Mouse (Mus musculus) liver (tissue): ENCODE data around the gene Supt3.

Experiments used
- DNase-seq: peaks from one replicate; pipeline ENCODE4 v3.0.0-alpha.2; 2020; ENCODE audit warnings: mixed read lengths

The Supt3 gene

DNA sequence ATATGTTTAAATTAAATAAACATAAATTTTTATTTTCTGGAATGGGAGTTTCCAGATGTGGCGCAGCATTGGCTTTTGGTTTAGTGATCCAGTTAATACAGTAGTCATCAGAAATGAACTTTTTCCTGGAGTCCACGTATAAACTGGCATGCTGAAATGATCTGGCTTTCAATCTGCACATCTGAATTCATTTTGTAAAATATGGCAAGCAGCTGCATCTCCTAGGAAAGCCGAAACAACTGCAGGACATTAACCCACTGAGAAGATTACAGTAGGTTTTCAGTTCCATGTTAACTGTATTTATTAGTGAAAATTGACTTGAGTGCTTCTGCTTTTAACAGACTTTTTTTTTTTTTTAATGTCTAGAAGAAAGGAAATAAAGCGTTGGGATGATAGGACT, 5.4 kb downstream of the Supt3 start:
- no peak for DNase-seq

DNA sequence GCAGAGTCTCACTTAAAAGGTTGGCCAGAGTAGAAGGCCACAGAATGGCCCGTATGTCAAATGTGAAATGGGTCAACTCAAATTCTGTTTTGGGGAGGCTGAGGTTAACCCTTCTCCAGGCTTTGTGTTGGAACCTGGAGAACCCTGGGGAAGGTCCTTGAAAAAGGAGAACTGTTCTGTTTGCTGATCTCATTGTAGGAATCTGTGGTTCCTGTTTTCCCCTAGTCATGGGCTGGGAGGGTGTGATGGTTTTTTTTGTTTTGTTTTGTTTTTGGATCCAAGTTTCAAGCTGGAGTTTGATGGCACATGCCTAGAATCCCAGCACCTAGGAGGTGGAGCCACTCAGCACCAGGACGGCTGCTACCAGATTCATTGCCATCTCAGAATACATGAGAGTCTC, 6.2 kb downstream of the Supt3 start:
- no peak for DNase-seq

DNA sequence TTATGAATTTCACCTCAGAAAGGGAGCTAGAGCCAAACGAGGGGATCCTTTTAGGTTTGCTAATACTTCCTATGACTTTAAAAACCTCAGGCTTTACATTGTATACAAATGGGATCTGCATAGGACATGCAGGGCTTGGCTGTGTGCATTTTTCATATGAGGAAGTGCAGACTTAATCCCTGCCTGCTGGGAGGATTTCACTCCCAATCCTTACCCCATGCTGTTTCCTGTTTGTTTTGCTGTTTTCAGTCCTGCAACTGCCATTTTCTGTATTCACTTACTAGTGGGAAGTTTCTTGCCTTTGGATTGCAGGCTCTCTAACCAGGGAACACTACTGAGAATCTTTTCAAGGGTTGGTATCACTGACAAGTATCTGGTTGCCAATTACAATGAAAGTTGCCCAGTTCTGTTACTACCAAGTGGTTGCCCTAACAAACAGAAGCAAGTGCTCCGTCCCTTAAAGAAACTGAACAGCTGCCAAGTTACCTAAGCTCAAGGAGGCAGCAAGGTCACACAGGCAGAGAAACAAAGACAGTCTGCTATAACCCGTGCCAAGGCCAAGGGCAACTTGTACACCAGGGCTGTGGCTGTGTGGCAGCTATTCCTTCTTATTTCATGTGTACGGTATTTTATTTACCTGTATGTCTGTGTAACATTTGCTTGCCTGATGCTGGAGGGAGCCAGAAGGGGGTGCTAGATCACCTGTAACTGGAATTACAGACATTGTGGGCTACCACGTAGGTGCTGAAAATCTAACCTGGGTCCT, 12.2 kb downstream of the Supt3 start:
- peak; percentile 21 for DNase-seq

DNA sequence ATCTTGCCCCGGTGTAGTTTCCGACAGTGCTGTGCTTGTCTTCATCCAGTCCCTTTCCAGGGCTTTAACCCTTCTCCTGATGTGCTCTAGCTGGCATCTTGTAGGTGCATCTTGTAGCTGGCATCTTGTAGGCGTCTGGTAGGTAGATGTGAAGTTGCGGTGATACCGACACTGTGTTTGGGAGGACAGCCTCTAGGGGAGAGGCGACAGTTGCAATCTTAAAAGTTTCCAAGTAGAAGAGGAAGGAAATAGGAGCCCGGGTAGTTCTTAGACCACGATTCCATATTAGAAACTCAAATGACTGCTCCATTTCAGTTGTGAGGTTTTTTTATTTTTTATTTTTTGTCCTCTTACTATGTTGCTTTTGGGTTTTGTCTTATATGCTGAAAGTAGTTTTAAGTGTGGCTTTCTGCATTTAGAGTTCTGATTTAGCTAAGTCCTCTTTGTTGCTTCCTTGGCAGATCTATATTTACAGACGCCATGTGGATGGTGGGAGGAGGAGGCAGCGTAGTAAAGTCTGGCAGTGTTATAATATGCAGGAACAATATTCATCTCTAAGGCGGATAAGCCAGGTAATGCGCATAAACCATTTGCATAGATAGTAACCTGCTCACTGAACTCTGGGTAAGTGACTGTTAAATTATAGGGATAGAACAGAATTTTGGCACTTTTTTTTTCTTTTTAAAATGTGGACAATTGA, 15.4 kb downstream of the Supt3 start:
- DNase-seq, result no peak

DNA sequence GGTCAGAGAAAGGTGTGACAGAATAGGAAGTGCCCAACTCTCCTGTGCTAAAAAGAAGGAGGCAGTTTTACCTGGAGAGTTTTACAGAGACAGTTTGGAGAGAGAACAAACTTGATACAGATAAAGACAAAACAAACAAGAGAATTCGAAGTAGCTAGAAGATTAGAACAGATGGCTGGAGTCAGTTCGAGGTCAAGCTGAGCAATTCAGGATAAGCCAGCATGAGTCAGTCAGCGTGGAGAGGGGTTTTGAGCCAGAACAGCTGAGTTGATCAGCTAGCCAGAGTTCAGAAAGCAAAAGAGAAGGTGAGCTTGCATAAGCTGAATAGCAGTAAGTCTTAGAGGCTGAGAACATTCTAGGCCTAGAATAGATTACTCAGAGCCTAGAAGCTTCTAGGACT, 20.4 kb downstream of the Supt3 start:
- DNase-seq, result no peak

DNA sequence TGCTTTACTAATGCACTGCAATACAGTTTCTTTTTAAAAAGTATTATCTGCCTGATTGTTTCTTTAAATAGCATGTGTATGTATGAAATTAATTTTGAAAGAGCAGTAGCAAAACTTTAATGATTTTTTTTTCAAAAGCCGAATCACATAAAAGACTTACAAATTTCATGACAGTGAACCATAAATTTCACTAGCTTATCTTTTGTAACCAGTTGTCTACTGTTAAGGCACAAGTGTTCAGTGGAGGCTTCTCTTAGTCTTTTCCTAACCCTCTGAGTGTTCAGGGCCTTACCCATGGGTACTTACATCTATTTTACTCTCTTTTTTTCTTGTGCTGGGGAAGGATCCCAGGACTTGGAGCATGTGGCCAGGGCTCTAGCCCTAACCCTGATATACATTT, 30.1 kb downstream of the Supt3 start:
- DNase-seq, result no peak

DNA sequence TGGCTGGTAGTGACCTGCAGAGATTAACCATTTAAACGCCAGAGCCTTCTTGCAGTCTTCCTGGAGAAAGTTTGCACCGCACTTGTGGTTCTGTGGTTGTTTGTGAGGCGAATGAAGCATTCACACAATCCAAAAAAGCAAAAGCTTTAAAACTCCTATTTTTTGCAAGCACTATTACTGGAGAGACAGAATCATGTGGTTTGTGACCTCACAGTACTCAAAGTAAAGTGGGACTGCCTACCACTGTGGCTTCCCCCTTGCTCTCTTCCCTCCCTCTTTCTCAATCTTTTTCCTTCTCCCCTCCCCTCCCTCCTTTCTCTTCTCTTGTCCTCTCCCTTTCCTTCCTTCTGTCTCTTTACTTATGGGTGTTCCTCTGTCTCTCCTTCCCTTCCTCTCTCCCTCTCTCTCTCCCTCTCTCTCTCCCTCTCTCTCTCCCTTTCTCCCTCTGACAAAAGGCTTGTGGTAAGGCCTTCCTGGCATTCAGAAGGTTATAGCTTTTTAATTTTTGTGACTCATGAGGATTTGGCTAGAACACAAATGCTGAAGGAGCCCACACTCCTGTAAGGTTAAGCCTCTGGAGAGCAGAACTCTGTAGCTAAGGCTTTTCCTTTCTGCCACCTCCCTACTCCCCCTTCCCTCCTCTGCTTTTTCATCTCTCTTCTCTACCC, 37.7 kb downstream of the Supt3 start, which contains the start of gene Runx2:
Gene Runx2, minus strand, starts transcription at position 290 of the 668 bp plus-strand sequence.
- DNase-seq, result no peak

DNA sequence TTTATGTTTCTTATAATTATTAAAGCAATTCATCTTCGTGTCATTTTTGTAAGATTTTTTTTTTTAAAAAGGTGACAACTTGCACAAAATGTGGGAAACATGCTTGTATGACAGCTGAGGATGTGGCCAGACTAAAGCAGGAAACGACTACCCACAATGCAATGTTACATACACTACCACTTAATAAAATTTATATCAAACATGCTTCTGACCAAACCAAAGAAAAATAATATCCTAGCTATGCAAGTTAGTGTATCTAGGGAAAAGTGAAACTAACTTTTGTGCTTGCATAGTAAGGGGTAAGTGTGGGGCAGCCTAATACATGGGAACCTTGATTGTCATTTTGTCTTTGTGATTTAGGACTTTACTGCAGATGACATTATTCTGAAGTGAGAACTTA, 41.9 kb downstream of the Supt3 start:
- DNase-seq, result no peak

DNA sequence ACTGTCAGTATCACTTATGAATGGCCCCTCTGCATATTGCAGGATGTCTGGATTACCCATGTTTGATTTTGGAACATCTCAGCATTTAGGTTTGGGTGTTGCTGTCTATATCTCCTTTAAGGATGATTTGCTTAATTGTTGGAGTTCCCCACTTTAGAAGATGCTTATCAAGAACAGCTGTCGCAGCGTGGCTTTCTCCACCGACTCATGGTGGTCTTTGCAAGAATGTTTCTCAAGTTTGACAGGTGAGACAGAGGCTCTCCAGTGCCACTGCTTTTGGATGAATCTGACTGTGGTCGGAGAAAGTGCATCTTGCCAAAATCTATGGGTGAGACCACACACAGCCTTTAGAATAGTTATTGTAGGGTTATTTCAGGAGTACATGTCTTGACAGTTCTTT, 42.9 kb downstream of the Supt3 start:
- DNase-seq, result no peak

DNA sequence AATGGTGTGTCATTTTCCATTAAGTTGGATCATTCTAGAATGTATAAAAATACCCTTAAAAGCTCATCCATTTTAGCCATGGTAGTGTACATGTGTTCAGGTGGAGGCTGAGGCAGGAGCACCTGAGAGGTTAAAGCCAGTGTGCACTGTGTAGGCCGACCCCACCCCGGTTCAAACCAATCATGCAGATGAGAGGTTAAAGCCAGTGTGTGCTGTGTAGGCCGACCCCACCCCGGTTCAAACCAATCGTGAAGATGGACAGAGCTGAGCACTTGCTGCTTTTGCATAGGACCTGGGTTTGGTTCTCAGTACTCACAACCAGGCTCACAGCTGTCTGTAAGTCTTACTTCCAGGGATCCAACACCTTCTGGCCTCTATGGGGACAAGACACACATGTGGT, 45.0 kb downstream of the Supt3 start:
- peak; percentile 22 for DNase-seq

DNA sequence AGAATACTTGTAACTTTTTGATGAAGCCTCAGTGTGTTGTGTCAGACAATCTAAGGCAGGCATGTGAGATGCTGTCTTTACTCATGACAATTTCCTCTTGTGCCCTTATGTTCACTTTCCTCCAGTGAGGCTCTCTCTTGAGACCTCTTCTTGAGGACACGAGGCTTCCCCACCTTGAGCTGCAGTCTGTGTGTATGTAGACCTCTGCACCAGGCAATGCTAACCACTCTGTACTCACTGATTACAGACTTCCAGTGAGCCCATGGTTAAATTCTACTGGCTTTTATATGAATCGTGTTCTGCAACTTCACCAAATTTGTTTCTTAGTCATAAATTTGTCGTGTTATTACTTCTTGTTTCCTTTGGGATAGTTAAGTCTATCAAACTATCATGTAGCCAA, 50.2 kb downstream of the Supt3 start:
- peak; percentile 33 for DNase-seq

DNA sequence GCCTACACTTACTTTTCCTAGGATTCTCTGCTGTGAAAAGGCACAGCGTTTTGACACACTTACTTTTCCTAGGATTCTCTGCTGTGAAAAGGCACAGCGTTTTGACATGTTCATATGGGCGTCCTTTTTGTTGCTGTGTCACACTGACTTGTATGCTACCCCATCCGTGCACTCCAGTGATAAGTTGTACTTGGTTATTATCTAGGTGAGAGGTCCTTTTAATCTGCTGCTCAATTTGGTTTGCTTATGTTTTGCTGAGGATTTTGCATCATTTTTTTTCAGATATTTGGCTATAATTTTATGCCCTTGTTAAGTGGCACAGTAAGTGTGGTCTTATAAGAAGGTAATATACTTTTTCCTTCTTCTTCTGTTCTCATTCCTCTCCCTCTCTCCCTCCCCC, 51.0 kb downstream of the Supt3 start:
- peak; percentile 64 for DNase-seq

DNA sequence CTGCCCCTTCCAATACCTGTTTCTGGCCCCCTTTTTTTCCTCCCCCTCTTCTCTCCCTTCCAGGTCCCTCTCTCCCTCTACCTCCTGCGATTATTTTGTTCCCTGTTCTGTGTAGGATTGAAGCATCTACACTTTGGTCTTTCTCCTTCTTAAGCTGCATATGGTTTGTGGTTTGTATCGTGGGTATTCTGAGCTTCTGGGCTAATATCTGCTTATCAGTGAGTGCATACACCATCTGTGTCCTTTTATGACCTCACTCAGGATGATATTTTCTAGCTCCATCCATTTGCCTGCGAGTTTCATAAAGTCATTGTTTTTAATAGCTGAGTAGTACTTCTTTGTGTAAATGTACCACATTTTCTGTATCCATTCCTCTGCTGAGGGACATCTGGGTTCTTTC, 52.6 kb downstream of the Supt3 start:
- no peak for DNase-seq

DNA sequence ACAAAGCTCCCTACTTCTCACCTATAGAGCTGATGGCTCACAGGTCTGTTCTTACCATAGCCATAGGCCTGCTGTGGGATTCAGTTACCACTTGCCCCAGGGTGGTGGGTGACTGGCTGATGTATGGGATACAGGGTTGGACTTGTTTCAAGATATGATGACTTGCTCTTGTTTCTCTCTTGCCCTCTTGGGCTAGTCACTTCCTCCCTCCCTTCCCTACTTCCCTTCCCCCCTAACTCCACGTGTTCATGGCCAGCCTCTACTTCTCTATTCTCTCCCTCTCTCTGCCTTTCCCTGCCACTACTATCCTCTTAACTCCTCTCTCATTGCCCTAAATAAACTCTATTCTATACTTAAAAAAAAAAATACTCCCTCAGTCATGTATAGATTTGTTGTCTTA, 54.2 kb downstream of the Supt3 start:
- DNase-seq, result no peak

DNA sequence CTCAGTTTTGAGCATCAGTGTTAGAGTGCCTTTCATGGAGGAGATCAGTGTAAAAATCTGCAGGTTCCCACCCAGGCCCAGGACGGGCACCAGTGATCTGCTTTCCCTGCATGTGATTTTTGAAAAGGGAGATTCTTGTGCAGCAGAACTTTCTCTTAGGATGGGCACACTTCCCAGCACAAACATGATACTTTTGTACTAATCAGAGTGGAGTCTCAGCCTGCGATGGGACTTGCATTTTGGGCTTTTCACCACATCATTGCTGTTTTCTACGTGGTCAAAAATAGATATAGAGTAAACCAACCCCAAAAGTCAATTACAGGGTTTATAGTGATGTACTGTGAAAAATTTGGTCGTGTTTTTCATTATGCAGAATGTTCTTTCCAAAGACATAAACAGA, 65.2 kb downstream of the Supt3 start:
- DNase-seq, result no peak

DNA sequence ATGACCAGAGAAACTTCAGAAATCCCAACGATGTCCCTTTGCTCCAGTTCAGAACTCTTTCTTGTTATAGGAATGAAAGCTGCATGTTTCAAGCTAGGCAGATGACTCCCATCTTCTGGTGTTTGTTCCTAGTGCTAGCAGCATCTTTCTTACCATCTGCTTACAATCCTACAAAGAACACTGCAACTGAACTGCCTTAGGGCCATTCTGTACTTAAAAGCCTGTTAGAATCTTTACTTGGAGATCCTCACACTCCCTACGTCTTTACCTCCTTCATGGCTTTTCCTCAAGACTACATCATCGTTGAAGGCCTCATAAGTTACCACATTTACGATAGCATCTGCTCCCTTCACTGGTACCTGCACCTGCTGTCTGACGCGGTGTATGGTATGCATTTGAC, 86.2 kb downstream of the Supt3 start:
- DNase-seq, result no peak

DNA sequence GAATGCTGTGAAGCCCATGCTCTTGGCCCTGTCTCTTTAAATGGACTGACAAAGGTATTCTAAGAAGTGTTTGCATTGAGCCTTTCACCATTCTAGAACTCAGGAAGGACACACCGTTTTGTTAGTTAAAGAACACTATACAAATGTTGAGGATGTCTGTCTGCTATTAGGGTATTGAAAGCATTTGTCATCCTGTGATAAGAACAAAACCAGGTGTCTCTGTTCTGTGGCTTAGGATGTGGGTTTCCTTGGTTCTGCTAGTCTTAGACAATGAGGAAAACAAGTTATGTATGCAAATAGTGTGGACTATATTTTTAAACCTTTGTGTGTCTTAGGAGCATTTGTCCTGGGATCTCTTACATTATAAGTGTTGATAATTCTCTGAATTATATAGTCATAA, 116.6 kb downstream of the Supt3 start:
- no peak for DNase-seq

DNA sequence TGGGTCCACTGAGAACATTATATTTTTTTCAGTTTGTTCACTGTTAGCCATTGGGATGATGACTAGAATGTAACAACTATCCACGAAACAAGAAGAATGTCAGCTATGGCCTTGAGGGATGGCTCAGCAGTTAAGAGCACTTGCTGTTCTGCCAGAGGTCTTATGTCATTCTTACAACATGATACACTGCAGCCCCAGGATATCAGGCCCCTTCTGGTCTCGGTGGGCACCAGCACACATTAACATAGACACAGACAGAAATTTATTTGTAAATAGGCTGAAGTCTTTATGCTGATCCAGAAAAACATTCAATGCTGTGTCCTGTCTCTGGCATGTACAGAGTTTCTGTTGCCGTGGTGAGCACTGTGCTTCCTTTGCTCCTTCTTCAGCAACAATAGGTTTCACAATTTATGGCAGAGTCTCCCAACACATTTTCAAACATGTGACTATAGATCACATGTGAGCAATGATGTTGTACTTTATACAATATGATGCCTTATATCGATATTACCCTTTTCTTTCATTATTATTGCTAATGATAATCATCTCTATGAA, 166.7 kb downstream of the Supt3 start:
- DNase-seq, result no peak

DNA sequence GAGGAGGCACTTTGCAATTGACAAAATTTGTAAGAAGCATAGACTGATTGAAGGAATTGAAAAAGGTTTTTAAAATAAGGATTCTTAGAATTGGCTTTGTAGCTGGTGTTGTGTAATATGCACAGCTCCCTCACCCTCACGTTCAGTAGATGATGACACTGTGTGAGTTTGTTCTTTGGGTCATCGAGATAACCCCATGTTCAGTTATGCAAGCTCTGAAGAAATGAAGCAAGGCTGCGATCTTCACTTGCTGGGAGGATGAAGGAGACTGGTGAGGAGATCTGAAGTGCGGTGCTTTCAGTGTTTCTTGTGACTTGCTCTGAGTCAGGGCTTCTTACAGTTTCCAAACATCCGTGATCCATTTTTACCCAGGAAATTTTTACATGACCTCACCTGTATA, 168.4 kb downstream of the Supt3 start:
- no peak for DNase-seq

DNA sequence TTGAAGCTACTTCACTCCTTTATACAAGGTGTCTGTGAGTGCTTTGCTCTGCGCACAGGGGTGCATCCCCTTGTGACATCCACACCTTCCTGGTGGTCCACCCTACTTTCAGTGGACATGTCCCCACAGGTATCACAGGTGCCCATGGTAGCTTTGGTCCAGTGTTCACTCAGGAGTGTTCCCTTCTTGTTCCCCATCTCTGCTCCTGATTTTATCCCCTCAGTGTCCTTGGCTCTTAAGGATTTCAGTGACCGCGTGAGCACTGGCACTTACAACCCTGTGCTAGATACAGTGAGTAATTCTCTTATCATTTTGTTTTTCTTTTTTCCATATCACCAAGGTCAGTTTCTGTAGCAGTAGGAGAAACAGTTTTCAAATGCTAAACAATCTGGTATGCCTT, 171.4 kb downstream of the Supt3 start:
- DNase-seq, result no peak

DNA sequence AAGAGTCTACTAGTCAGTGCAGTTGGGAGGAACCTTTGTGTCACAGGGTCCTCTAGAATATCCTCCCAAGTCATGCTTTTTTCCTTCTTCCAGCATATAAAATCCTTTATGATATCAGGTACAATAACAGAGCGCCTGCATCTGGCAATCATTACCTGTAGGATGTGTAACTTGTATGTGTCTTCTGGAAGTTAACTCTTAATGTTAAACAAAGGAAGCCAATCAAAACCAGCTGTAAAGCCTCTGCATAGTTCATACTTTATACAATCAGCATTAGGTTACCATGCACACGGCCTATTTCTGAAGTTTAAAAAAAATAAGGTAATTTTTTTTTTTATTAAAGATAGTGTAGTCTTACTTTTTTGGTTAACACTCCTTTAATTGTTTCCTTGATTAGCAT, 179.7 kb downstream of the Supt3 start:
- no peak for DNase-seq

DNA sequence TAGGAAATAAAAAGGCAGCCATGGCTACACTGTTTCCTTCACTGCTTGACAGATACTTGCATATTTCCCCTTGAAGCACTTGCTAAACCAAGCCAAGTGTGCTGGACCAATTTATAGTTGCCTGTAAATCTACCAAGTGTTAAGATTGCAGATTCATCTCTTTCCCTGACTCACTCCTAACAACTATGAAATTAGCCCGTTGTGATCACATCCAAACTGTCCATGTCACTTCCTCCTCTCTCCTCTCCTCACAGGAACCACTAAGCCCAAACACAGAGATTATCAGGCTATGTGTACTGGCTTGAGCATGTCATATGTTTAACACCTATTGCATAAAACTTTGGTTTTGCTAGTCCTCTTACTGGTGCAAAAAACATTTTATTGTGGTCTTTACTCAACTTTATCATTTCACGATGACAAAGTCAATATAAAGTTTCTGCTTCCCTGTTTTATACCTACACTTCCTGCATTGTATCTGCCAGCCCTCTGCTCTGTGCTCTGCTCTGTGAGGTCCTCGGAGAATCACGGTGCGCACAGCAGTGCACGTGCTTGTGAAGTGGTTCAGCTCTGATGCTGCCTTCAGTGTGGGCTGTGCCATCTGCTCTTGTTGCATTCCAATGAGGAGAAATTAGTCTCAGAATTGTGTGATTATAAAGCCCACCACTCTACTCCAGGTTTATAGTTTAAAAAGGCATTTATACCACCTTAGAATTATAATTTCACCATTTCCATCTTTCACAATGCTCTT, 186.3 kb downstream of the Supt3 start:
- DNase-seq, result no peak

DNA sequence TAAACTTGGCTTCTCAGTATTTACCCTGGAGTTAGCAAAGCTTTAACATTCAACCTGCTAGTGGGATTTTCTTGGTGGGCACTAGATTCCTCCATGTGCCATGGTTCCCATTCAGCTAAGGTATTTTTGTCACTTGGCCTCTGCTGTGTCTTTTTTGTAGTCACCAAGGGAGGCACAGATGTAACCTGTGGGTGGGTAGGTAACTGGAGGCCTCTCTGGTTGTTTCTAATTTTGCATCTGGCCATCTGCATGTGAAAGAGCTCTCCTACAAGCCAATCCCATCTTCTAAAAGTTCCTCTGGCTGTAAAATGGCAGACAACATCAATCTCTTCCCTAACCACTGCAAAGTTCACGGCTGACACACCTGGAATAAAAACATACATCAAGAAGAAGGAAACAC, 190.2 kb downstream of the Supt3 start:
- no peak for DNase-seq
